Mouse (Mus musculus) frontal cortex, postnatal 25 days (tissue): Measurements from ENCODE around the gene Htr2a.
A peak's percentile ranks its signal among the peaks of the same experiment; 100 is the strongest.

Experiments used
- DNase-seq, 2 experiments: peaks; one replicate each; pipeline ENCODE4 v3.0.0; 2022; ENCODE audit warnings: low spot score in 2 of 2

Htr2a gene

GRCm38 (mm10) chr14:74640819-74641381 is at the start of gene Htr2a:
TSS of gene Htr2a (plus strand) at chr14:74640840.
- peak in 1 of 2 experiments; percentile 18 for DNase-seq

- DNase-seq = no peak
Measured at GRCm38 (mm10) chr14:74601333-74602087, 39.1 kb upstream of the Htr2a start.

GRCm38 (mm10) chr14:74602543-74602942 is 38.1 kb upstream of the Htr2a start:
- DNase-seq = peak; percentile 28 to 47

GRCm38 (mm10) chr14:74603131-74603766 is 37.4 kb upstream of the Htr2a start:
- DNase-seq = no peak

GRCm38 (mm10) chr14:74611326-74611725 is 29.3 kb upstream of the Htr2a start:
- no peak for DNase-seq

GRCm38 (mm10) chr14:74618858-74619257 is 21.8 kb upstream of the Htr2a start:
- DNase-seq = no peak

GRCm38 (mm10) chr14:74638071-74638470 is 2.6 kb upstream of the Htr2a start:
- no peak for DNase-seq

- no peak for DNase-seq
Measured at GRCm38 (mm10) chr14:74641668-74642230, 1.1 kb downstream of the Htr2a start.

GRCm38 (mm10) chr14:74643296-74643695 is 2.7 kb downstream of the Htr2a start:
- peak; percentile 92 to 94 for DNase-seq

GRCm38 (mm10) chr14:74646107-74646793 is 5.6 kb downstream of the Htr2a start:
- no peak for DNase-seq

GRCm38 (mm10) chr14:74650001-74650400 is 9.4 kb downstream of the Htr2a start:
- DNase-seq = no peak

GRCm38 (mm10) chr14:74651678-74652077 is 11.0 kb downstream of the Htr2a start:
- DNase-seq = no peak

GRCm38 (mm10) chr14:74657227-74657626 is 16.6 kb downstream of the Htr2a start:
- DNase-seq = no peak

- DNase-seq = peak in 1 of 2 experiments; percentile 12
Measured at GRCm38 (mm10) chr14:74659411-74659841, 18.8 kb downstream of the Htr2a start.

GRCm38 (mm10) chr14:74672137-74673019 is 31.7 kb downstream of the Htr2a start:
- no peak for DNase-seq

GRCm38 (mm10) chr14:74673020-74673350 is 32.3 kb downstream of the Htr2a start:
- no peak for DNase-seq

GRCm38 (mm10) chr14:74673584-74673983 is 32.9 kb downstream of the Htr2a start:
- DNase-seq = no peak

- DNase-seq = no peak
Measured at GRCm38 (mm10) chr14:74679841-74680240, 39.2 kb downstream of the Htr2a start.

GRCm38 (mm10) chr14:74684298-74684978 is 43.8 kb downstream of the Htr2a start:
- DNase-seq = no peak

- DNase-seq = no peak
Measured at GRCm38 (mm10) chr14:74691963-74692362, 51.3 kb downstream of the Htr2a start.
